Mouse (Mus musculus): Measurements from ENCODE around the gene Zfp949. TPM values are rescaled to one million over a fixed set of nuclear protein-coding genes. Genes with fewer than 3 reads are reported as not detected.
"Not testable (repeated sequence)": the region's sequence is repeated elsewhere in the genome, so short reads cannot be mapped to it uniquely, and the experiment has no call there.

Zfp949 gene
- polyA plus RNA-seq, 1 experiment from 2014 or later = 20.0 TPM

GRCm38 (mm10) chr9:88553071-88553470 lies 5.3 kb downstream of the Zfp949 start:
- Histone ChIP-seq H3K4me1 (ENCODE audit: control insufficient read depth, insufficient read depth, low read length) (peaks cover 23% of the 10 kb centered on the region), H3K27me3 (ENCODE audit: control insufficient read depth, insufficient read depth, low read depth, low read length) (no peaks in the 10 kb centered on the region)

GRCm38 (mm10) chr9:88558146-88558545 lies 10.3 kb downstream of the Zfp949 start:
- Histone ChIP-seq H3K4me2 (ENCODE audit: low read length) (no peak overlapping the region), H3K9me3 (replicated peaks; ENCODE audit: control insufficient read depth, low read length, poor library complexity, severe bottlenecking) (0 out of 2 replicates have a peak, but pooled peaks cover 1% of the 10 kb centered on the region), H3K27ac (ENCODE audit: low read length) (no peak overlapping the region), H3K27me3 (ENCODE audit: control insufficient read depth, insufficient read depth, low read depth, low read length) (no peaks in the 10 kb centered on the region), H3K9ac (ENCODE audit: low read depth, low read length) (no peak overlapping the region), H3K4me3 (ENCODE audit: low read depth, low read length) (no peak overlapping the region), H3K4me1 (ENCODE audit: control insufficient read depth, insufficient read depth, low read length) (no peaks in the 10 kb centered on the region), H3K36me3 (ENCODE audit: control insufficient read depth, insufficient read depth, low read length) (peaks cover 51% of the 10 kb centered on the region)
- 89% methylated on average over 4 of the region's 4 CpGs for WGBS
- no peak for ATAC-seq

More at GRCm38 (mm10) chr9:88553071-88553470, 5.3 kb downstream of the Zfp949 start:
- no peak overlapping the region for H3K27ac ChIP-seq (ENCODE audit: low read length)
- 97% methylated on average over 14 of the region's 14 CpGs for WGBS
- no peak overlapping the region for H3K4me3 ChIP-seq (ENCODE audit: low read depth, low read length)
- H3K4me2 ChIP-seq (ENCODE audit: low read length) = no peak overlapping the region
- H3K9me3 ChIP-seq (replicated peaks; ENCODE audit: control insufficient read depth, low read length, poor library complexity, severe bottlenecking) = 0 out of 2 replicates have a peak, but pooled peaks cover 3% of the 10 kb centered on the region
- H3K36me3 ChIP-seq (ENCODE audit: control insufficient read depth, insufficient read depth, low read length) = peaks cover 26% of the 10 kb centered on the region
- ATAC-seq = no peak
- H3K9ac ChIP-seq (ENCODE audit: low read depth, low read length) = no peak overlapping the region

- H3K27ac ChIP-seq (ENCODE audit: low read length); H3K4me2 ChIP-seq (ENCODE audit: low read length); ATAC-seq; H3K27me3 ChIP-seq (ENCODE audit: control insufficient read depth, insufficient read depth, low read depth, low read length); H3K4me3 ChIP-seq (ENCODE audit: low read depth, low read length); H3K9me3 ChIP-seq (replicated peaks; ENCODE audit: control insufficient read depth, low read length, poor library complexity, severe bottlenecking); H3K9ac ChIP-seq (ENCODE audit: low read depth, low read length); H3K4me1 ChIP-seq (ENCODE audit: control insufficient read depth, insufficient read depth, low read length): not testable (repeated sequence)
- peaks cover 52% of the 10 kb centered on the region for H3K36me3 ChIP-seq (ENCODE audit: control insufficient read depth, insufficient read depth, low read length)
- WGBS = 92% methylated on average over 2 of the region's 2 CpGs
Measured at GRCm38 (mm10) chr9:88561476-88561875, 13.7 kb downstream of the Zfp949 start.

GRCm38 (mm10) chr9:88570471-88570870 lies 22.7 kb downstream of the Zfp949 start:
- ATAC-seq = peak; percentile 57
- not testable (repeated sequence) for H3K9ac ChIP-seq (ENCODE audit: low read depth, low read length); H3K27me3 ChIP-seq (ENCODE audit: control insufficient read depth, insufficient read depth, low read depth, low read length); H3K4me3 ChIP-seq (ENCODE audit: low read depth, low read length); H3K27ac ChIP-seq (ENCODE audit: low read length); H3K4me1 ChIP-seq (ENCODE audit: control insufficient read depth, insufficient read depth, low read length); H3K4me2 ChIP-seq (ENCODE audit: low read length)
- H3K36me3 ChIP-seq (ENCODE audit: control insufficient read depth, insufficient read depth, low read length) = peaks cover 41% of the 10 kb centered on the region
- WGBS = 98% methylated on average over 3 of the region's 3 CpGs
- peaks cover 24% of the 10 kb centered on the region for H3K9me3 ChIP-seq (replicated peaks; ENCODE audit: control insufficient read depth, low read length, poor library complexity, severe bottlenecking)

- ATAC-seq; H3K4me2 ChIP-seq (ENCODE audit: low read length): not testable (repeated sequence)
- WGBS = 77% methylated on average over 2 of the region's 2 CpGs
Measured at GRCm38 (mm10) chr9:88580591-88580990, 32.8 kb downstream of the Zfp949 start, which contains the start of gene Trim43a. TSS of gene Trim43a (plus strand) at chr9:88580891.

GRCm38 (mm10) chr9:88593708-88594107 lies 45.9 kb downstream of the Zfp949 start:
- not testable (repeated sequence) for H3K9me3 ChIP-seq (replicated peaks; ENCODE audit: control insufficient read depth, low read length, poor library complexity, severe bottlenecking); ATAC-seq; H3K27ac ChIP-seq (ENCODE audit: low read length); H3K9ac ChIP-seq (ENCODE audit: low read depth, low read length); H3K4me2 ChIP-seq (ENCODE audit: low read length); H3K4me3 ChIP-seq (ENCODE audit: low read depth, low read length); H3K4me1 ChIP-seq (ENCODE audit: control insufficient read depth, insufficient read depth, low read length); H3K27me3 ChIP-seq (ENCODE audit: control insufficient read depth, insufficient read depth, low read depth, low read length); H3K36me3 ChIP-seq (ENCODE audit: control insufficient read depth, insufficient read depth, low read length)
- WGBS = 88% methylated on average over 6 of the region's 6 CpGs

More at GRCm38 (mm10) chr9:88580591-88580990, 32.8 kb downstream of the Zfp949 start, which contains the start of gene Trim43a:
- not testable (repeated sequence) for H3K9ac ChIP-seq (ENCODE audit: low read depth, low read length); H3K4me1 ChIP-seq (ENCODE audit: control insufficient read depth, insufficient read depth, low read length); H3K36me3 ChIP-seq (ENCODE audit: control insufficient read depth, insufficient read depth, low read length); H3K9me3 ChIP-seq (replicated peaks; ENCODE audit: control insufficient read depth, low read length, poor library complexity, severe bottlenecking); H3K27ac ChIP-seq (ENCODE audit: low read length); H3K4me3 ChIP-seq (ENCODE audit: low read depth, low read length); H3K27me3 ChIP-seq (ENCODE audit: control insufficient read depth, insufficient read depth, low read depth, low read length)

- H3K9me3 ChIP-seq (replicated peaks; ENCODE audit: control insufficient read depth, low read length, poor library complexity, severe bottlenecking); H3K27me3 ChIP-seq (ENCODE audit: control insufficient read depth, insufficient read depth, low read depth, low read length); H3K36me3 ChIP-seq (ENCODE audit: control insufficient read depth, insufficient read depth, low read length); H3K4me1 ChIP-seq (ENCODE audit: control insufficient read depth, insufficient read depth, low read length); H3K27ac ChIP-seq (ENCODE audit: low read length): not testable (repeated sequence)
- peak overlapping the region; percentile 59 for H3K4me2 ChIP-seq (ENCODE audit: low read length)
- ATAC-seq = peak; percentile 99
- H3K9ac ChIP-seq (ENCODE audit: low read depth, low read length) = peak overlapping the region; percentile 50
- peak overlapping the region; percentile 42 for H3K4me3 ChIP-seq (ENCODE audit: low read depth, low read length)
- under 1% methylated on average over 44 of the region's 50 CpGs for WGBS
Measured at GRCm38 (mm10) chr9:88599206-88600162, 51.7 kb downstream of the Zfp949 start.
